Comparison of ENCODE assay signal across 16 mouse cellular contexts in the genomic region with DNA sequence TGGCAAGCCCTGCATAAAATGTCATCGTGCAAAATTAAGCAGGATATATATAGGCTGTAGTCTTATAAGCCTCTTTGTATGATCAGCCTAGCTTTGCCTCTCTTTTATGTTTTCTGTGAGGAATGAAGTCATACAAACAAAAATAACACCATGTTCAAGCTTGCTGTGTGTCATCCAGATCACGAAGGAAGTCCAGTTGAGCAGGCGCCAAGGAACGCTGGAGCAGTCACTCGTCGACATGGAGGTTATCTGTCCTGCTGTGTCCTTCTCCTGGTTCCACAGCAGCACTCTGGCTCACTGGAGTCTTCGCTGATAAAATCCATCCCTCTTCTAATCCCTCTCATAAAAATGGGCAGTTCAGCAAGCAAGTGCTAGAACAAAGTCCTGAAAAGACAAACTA.
DNase-seq lines count a peak whose midpoint lies in the region; ATAC-seq and TF ChIP-seq lines count a peak whose summit lies in the region.
"Had no signal": no experiment of that assay in that cellular context is flagged by ENCODE, and none has a peak within 500 bp of the region (broad histone marks: within the 10 kb centered on the region; RNA-seq: fewer than 3 reads in every experiment).

No protein-coding gene starts in this region.

- TF ChIP-seq POLR2A in thymus, adult 2 months (IDR thresholded peaks at IDR 0.05; ENCODE audit: control insufficient read depth, extremely low read depth, insufficient read depth, low read length, poor library complexity): no peak

- H3K9me3 ChIP-seq in heart, embryonic 11.5 days (replicated peaks; ENCODE audit: control insufficient read depth, low read length): no peaks in the 10 kb centered on the region
- H3K9me3 ChIP-seq: hindbrain, embryonic 12.5 days; limb, embryonic 13.5 days; midbrain, embryonic 13.5 days had no signal

- no peak overlapping the region for H3K4me2 ChIP-seq in heart, embryonic 11.5 days
- H3K4me2 ChIP-seq: hindbrain, embryonic 12.5 days; limb, embryonic 13.5 days; midbrain, embryonic 13.5 days had no signal

- WGBS in heart, embryonic 11.5 days (ENCODE audit: insufficient replicate concordance): 55% methylated on average over 7 of the region's 7 CpGs
- 73% methylated on average over 7 of the region's 7 CpGs for WGBS in thymus, adult 2 months

- no peak overlapping the region for H3K9ac ChIP-seq in heart, embryonic 11.5 days (ENCODE audit: low read depth, low read length)
- H3K9ac ChIP-seq: hindbrain, embryonic 12.5 days; limb, embryonic 13.5 days; midbrain, embryonic 13.5 days had no signal

- no peaks in the 10 kb centered on the region for H3K4me1 ChIP-seq in heart, embryonic 11.5 days (ENCODE audit: control insufficient read depth, insufficient read depth, low read length)
- no peaks in the 10 kb centered on the region for H3K4me1 ChIP-seq in thymus, adult 2 months (replicated peaks; ENCODE audit: control insufficient read depth, insufficient read depth, low read length)
- H3K4me1 ChIP-seq: midbrain, embryonic 13.5 days had no signal

- no peak overlapping the region for H3K4me3 ChIP-seq in heart, embryonic 11.5 days (ENCODE audit: low read depth, low read length)
- H3K4me3 ChIP-seq in thymus, adult 2 months (ENCODE audit: control insufficient read depth, insufficient read depth, low read length): no peak overlapping the region
- no peak overlapping the region for H3K4me3 ChIP-seq in layer of hippocampus, adult 2 months
- H3K4me3 ChIP-seq: hindbrain, embryonic 12.5 days; limb, embryonic 13.5 days; midbrain, embryonic 13.5 days had no signal

- intact Hi-C loops in heart, postnatal 36 days (cut with DNase I): no loop called here

- DNase-seq in heart, adult 18-20 months: peak; percentile 83 to 86
- DNase-seq in urinary bladder, postnatal 14 days (ENCODE audit: low spot score): peak; percentile 10
- DNase-seq in urinary bladder, postnatal 4 days (ENCODE audit: low spot score in 2 of 2): no peak
- DNase-seq in heart, postnatal 36 days: peak; percentile 64 to 72
- no peak for DNase-seq in thymus, adult 2 months
- DNase-seq in layer of hippocampus, adult 2 months (ENCODE audit: low spot score in 2 of 2): no peak
- DNase-seq in thymus, postnatal 14 days: no peak
- DNase-seq: cerebellum, adult 11-12 months; embryo, embryonic 11 days; lung, postnatal 10 days; thymus, postnatal 36 days had no signal

- no peak for TF ChIP-seq CTCF in thymus, adult 2 months (IDR thresholded peaks at IDR 0.05; ENCODE audit: borderline replicate concordance, control insufficient read depth, extremely low read depth, insufficient read depth, low read length, poor library complexity)
- no peak for TF ChIP-seq CTCF in layer of hippocampus, adult 2 months (conservative IDR thresholded peaks at IDR 0.05)

- no peak for ATAC-seq in heart, embryonic 11.5 days (replicated peaks; ENCODE audit: insufficient number of reproducible peaks, low FRiP score, low TSS enrichment)
- ATAC-seq: activated CD4-positive, CD25-positive, alpha-beta regulatory T cell, adult 4 months; midbrain, embryonic 13.5 days had no signal

- no peak overlapping the region for H3K27ac ChIP-seq in heart, embryonic 11.5 days (ENCODE audit: low read depth, low read length)
- H3K27ac ChIP-seq in thymus, adult 2 months (ENCODE audit: control insufficient read depth, insufficient read depth, low read length): no peak overlapping the region
- no peak overlapping the region for H3K27ac ChIP-seq in layer of hippocampus, adult 2 months
- H3K27ac ChIP-seq: hindbrain, embryonic 12.5 days; limb, embryonic 13.5 days; midbrain, embryonic 13.5 days had no signal

- peaks cover 88% of the 10 kb centered on the region for H3K27me3 ChIP-seq in heart, embryonic 11.5 days (ENCODE audit: control insufficient read depth, insufficient read depth, low read length)
- H3K27me3 ChIP-seq in thymus, adult 2 months (ENCODE audit: control insufficient read depth, insufficient read depth, low read length): no peaks in the 10 kb centered on the region

- H3K36me3 ChIP-seq in heart, embryonic 11.5 days (ENCODE audit: control insufficient read depth, insufficient read depth, low read length): no peaks in the 10 kb centered on the region
- H3K36me3 ChIP-seq in thymus, adult 2 months (ENCODE audit: control insufficient read depth, insufficient read depth, low read length): no peaks in the 10 kb centered on the region
- H3K36me3 ChIP-seq: hindbrain, embryonic 12.5 days; limb, embryonic 13.5 days; midbrain, embryonic 13.5 days had no signal

Comparison
In these comparisons a context has a peak if more than half of its experiments do, and no peak if none do; other contexts are left out.
1. DNase-seq: peak in heart, adult 18-20 months (2 of 2), urinary bladder, postnatal 14 days (single experiment) and heart, postnatal 36 days (2 of 2); none in urinary bladder, postnatal 4 days (0 of 2), thymus, adult 2 months (single experiment), layer of hippocampus, adult 2 months (0 of 2) and thymus, postnatal 14 days (single experiment).